Comparison of ENCODE assay signal across 9 mouse cellular contexts in the genomic region with DNA sequence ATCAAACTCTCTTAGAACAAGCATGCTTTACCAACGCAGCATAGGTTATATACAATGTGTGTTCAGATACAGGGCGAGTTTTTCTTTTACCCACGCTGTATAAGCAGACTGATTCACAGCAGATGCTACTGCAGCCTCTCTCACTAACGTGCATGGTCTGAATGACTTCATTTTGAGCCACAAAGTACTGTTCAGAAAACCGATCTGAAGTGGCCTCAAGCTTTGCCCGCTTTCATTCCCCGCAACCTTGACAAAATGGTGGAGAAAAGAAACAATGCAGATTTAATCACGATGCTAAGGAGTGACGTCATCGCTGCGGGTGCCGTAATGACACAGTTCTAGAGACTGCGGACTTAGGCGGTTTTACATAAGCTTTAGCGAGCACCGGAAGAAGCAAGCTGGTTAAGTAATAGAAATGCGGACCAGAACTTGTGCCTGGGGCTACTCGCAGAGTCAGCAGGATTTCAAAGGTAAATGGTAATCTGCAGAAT. TPM values are rescaled to one million over a fixed set of nuclear protein-coding genes. Genes with fewer than 3 reads are reported as not detected.
DNase-seq lines count a peak whose midpoint lies in the region; ATAC-seq and TF ChIP-seq lines count a peak whose summit lies in the region.
"Had no signal": no experiment of that assay in that cellular context is flagged by ENCODE, and none has a peak within 500 bp of the region (broad histone marks: within the 10 kb centered on the region; RNA-seq: fewer than 3 reads in every experiment).

No protein-coding gene starts in this region.

- peak overlapping the region; percentile 96 for H3K27ac ChIP-seq in heart, adult 2 months
- H3K27ac ChIP-seq in forebrain, embryonic 12.5 days = peak overlapping the region; percentile 80
- H3K27ac ChIP-seq in layer of hippocampus, adult 2 months = peak overlapping the region; percentile 97
- peak overlapping the region; percentile 74 for H3K27ac ChIP-seq in midbrain, embryonic 14.5 days (replicated peaks; ENCODE audit: low read depth, low read length)

- no peak for TF ChIP-seq POLR2A in heart, adult 2 months (IDR thresholded peaks at IDR 0.05; ENCODE audit: insufficient read depth, low read depth, low read length)

- TF ChIP-seq EP300 in heart, adult 2 months (IDR thresholded peaks at IDR 0.05; ENCODE audit: insufficient read depth, low read depth, low read length) = no peak

- no peaks in the 10 kb centered on the region; the same call in 1 of the 2 replicates for H3K79me2 ChIP-seq in heart, adult 2 months (replicated peaks; ENCODE audit: control insufficient read depth, insufficient read depth, low read length)

- peak; percentile 57 for ATAC-seq in forebrain, embryonic 12.5 days (ENCODE audit: low FRiP score)
- ATAC-seq in midbrain, embryonic 14.5 days (ENCODE audit: low FRiP score, low TSS enrichment) = peak; percentile 77
- no peak for ATAC-seq in activated CD4-positive, CD25-positive, alpha-beta regulatory T cell, adult 4 months

- H3K4me1 ChIP-seq in heart, adult 2 months (ENCODE audit: control insufficient read depth, insufficient read depth, low read length) = peaks cover 16% of the 10 kb centered on the region
- H3K4me1 ChIP-seq in forebrain, embryonic 12.5 days = peaks cover 72% of the 10 kb centered on the region
- H3K4me1 ChIP-seq in midbrain, embryonic 14.5 days (ENCODE audit: control insufficient read depth, insufficient read depth, low read length) = peaks cover 55% of the 10 kb centered on the region

- intact Hi-C loops in heart, adult 2 months (cut with DNase I) = no loop called here
- intact Hi-C loops in heart, postnatal 14 days (cut with DNase I) = no loop called here

- no peaks in the 10 kb centered on the region for H3K9me3 ChIP-seq in forebrain, embryonic 12.5 days
- no peaks in the 10 kb centered on the region for H3K9me3 ChIP-seq in midbrain, embryonic 14.5 days (ENCODE audit: control insufficient read depth, low read length)

- TF ChIP-seq CTCF in heart, adult 2 months (IDR thresholded peaks at IDR 0.05) = no peak
- no peak for TF ChIP-seq CTCF in layer of hippocampus, adult 2 months (conservative IDR thresholded peaks at IDR 0.05)

- peak overlapping the region; percentile 29 for H3K4me3 ChIP-seq in heart, adult 2 months
- H3K4me3 ChIP-seq in forebrain, embryonic 12.5 days (replicated peaks) = peak overlapping the region; percentile 23
- H3K4me3 ChIP-seq in layer of hippocampus, adult 2 months = peak overlapping the region; percentile 77
- H3K4me3 ChIP-seq in midbrain, embryonic 14.5 days (replicated peaks; ENCODE audit: low read depth, low read length) = peak overlapping the region; percentile 21

- peak overlapping the region; percentile 16; the same call in 1 of the 2 replicates for H3K9ac ChIP-seq in heart, adult 2 months (ENCODE audit: low read depth, low read length)
- H3K9ac ChIP-seq in forebrain, embryonic 12.5 days = peak overlapping the region; percentile 17; the same call in 1 of the 2 replicates
- H3K9ac ChIP-seq in midbrain, embryonic 14.5 days (replicated peaks; ENCODE audit: low read length) = peak overlapping the region; percentile 32

- peak in 1 of 2 experiments; percentile 34 for DNase-seq in heart, adult 2 months
- DNase-seq in heart, postnatal 14 days = no peak
- DNase-seq in R1 (ENCODE audit: low read depth, low spot score) = peak; percentile 98
- DNase-seq in layer of hippocampus, adult 2 months (ENCODE audit: low spot score in 2 of 2) = peak; percentile 53 to 63
- peak; percentile 88 for DNase-seq in midbrain, embryonic 14.5 days
- no peak for DNase-seq in kidney, postnatal 10 days

- peak overlapping the region; percentile 49 for H3K4me2 ChIP-seq in forebrain, embryonic 12.5 days
- H3K4me2 ChIP-seq in midbrain, embryonic 14.5 days (ENCODE audit: low read length) = peak overlapping the region; percentile 53

- WGBS in heart, adult 2 months = 29% methylated on average over 18 of the region's 18 CpGs
- WGBS in forebrain, embryonic 12.5 days = 7% methylated on average over 18 of the region's 18 CpGs
- WGBS in midbrain, embryonic 14.5 days = 3% methylated on average over 18 of the region's 18 CpGs

- peaks cover 14% of the 10 kb centered on the region for H3K36me3 ChIP-seq in heart, adult 2 months (ENCODE audit: control insufficient read depth, insufficient read depth, low read length)
- H3K36me3 ChIP-seq in forebrain, embryonic 12.5 days (replicated peaks) = no peaks in the 10 kb centered on the region
- no peaks in the 10 kb centered on the region for H3K36me3 ChIP-seq in midbrain, embryonic 14.5 days (ENCODE audit: control insufficient read depth, insufficient read depth, low read length)

- H3K27me3 ChIP-seq in heart, adult 2 months (ENCODE audit: control insufficient read depth, insufficient read depth, low read length) = no peaks in the 10 kb centered on the region
- no peaks in the 10 kb centered on the region for H3K27me3 ChIP-seq in forebrain, embryonic 12.5 days
- H3K27me3 ChIP-seq in midbrain, embryonic 14.5 days (ENCODE audit: control insufficient read depth, insufficient read depth, low read length) = peaks cover 7% of the 10 kb centered on the region; the same call in 1 of the 2 replicates

RNA-seq across cellular contexts. Expression of gene Sparcl1, which starts 4.6 kb away (rescaled TPM):
- 100 to 1,000 TPM; 182 to 219 TPM for total RNA-seq in heart, adult 2 months (2021)
- polyA plus RNA-seq in heart, adult 2 months (2012; rRNA removed) = 122 and 281 TPM in 2 replicates
- total RNA-seq in heart, postnatal 14 days (2021) = 100 to 1,000 TPM; 335 to 337 TPM
- polyA plus RNA-seq in forebrain, embryonic 12.5 days (2016; fragmentation: Nextera tagmentation; extraction: Ambion mirVana) = 26.5 and 27.5 TPM in 2 replicates
- total RNA-seq in layer of hippocampus, adult 2 months (2021) = 1,000 to 10,000 TPM; 1,426 to 1,439 TPM
- polyA plus RNA-seq in midbrain, embryonic 14.5 days (2014; fragmentation: Nextera tagmentation; extraction: Ambion mirVana) = 118 and 147 TPM in 2 replicates
- polyA plus RNA-seq in activated CD4-positive, CD25-positive, alpha-beta regulatory T cell, adult 4 months (2017; shearing (Covaris generic)) = not detected
- total RNA-seq: MEL had no signal

RNA-seq across cellular contexts. Expression of gene Gm17660, which starts 31.5 kb away (rescaled TPM):
- not detected for total RNA-seq in heart, adult 2 months (2021)
- polyA plus RNA-seq in heart, adult 2 months (2012; rRNA removed) = not detected in 2 replicates
- not detected for total RNA-seq in heart, postnatal 14 days (2021)
- polyA plus RNA-seq in forebrain, embryonic 12.5 days (2016; fragmentation: Nextera tagmentation; extraction: Ambion mirVana) = not detected in 2 replicates
- not detected for total RNA-seq in layer of hippocampus, adult 2 months (2021)
- not detected in 2 replicates for polyA plus RNA-seq in midbrain, embryonic 14.5 days (2014; fragmentation: Nextera tagmentation; extraction: Ambion mirVana)
- polyA plus RNA-seq in activated CD4-positive, CD25-positive, alpha-beta regulatory T cell, adult 4 months (2017; shearing (Covaris generic)) = not detected
- total RNA-seq: MEL had no signal

Comparison
In these comparisons a context has a peak if more than half of its experiments do, and no peak if none do; other contexts are left out.
1. DNase-seq: peak in R1 (single experiment), layer of hippocampus, adult 2 months (2 of 2) and midbrain, embryonic 14.5 days (single experiment); none in heart, postnatal 14 days (0 of 2) and kidney, postnatal 10 days (single experiment).
2. H3K4me3 ChIP-seq: peak in every context shown above with its lines; median percentile 77 in layer of hippocampus, adult 2 months; 29 in heart, adult 2 months; 23 in forebrain, embryonic 12.5 days; 21 in midbrain, embryonic 14.5 days.
3. RNA of gene Sparcl1, which starts 4.6 kb away (polyA plus RNA-seq): 118 to 147 TPM in midbrain, embryonic 14.5 days, 122 to 281 TPM in heart, adult 2 months and 26.5 to 27.5 TPM in forebrain, embryonic 12.5 days; not detected in activated CD4-positive, CD25-positive, alpha-beta regulatory T cell, adult 4 months; every median in the first group is over 10 times any median in the second.
4. Peak in every context shown above with its lines, with median percentiles within 50 percentile points of each other: H3K27ac ChIP-seq and H3K9ac ChIP-seq.